Mouse (Mus musculus): ENCODE measurements around the gene Zswim7.

Zswim7 gene

GRCm38 (mm10) chr11:62259214-62259613 lies 22.0 kb downstream of the Zswim7 start:
- no peak for DNase-seq (ENCODE audit: extremely low spot score, low read depth, low spot score)

- DNase-seq (ENCODE audit: extremely low spot score, low read depth, low spot score): no peak
Measured at GRCm38 (mm10) chr11:62253380-62253779, 27.8 kb downstream of the Zswim7 start.

- DNase-seq (ENCODE audit: extremely low spot score, low read depth, low spot score): peak; percentile 66
Measured at GRCm38 (mm10) chr11:62251047-62251446, 30.1 kb downstream of the Zswim7 start.

GRCm38 (mm10) chr11:62249266-62250037 lies 31.7 kb downstream of the Zswim7 start:
- no peak for DNase-seq (ENCODE audit: extremely low spot score, low read depth, low spot score)

- no peak for DNase-seq (ENCODE audit: extremely low spot score, low read depth, low spot score)
Measured at GRCm38 (mm10) chr11:62248401-62249244, 32.6 kb downstream of the Zswim7 start, which contains the start of gene Adora2b. Adora2b (plus strand) TSS chr11:62248984.

GRCm38 (mm10) chr11:62247759-62248400 lies 33.3 kb downstream of the Zswim7 start:
- no peak for DNase-seq (ENCODE audit: extremely low spot score, low read depth, low spot score)

- no peak for DNase-seq (ENCODE audit: extremely low spot score, low read depth, low spot score)
Measured at GRCm38 (mm10) chr11:62244471-62244870, 36.7 kb downstream of the Zswim7 start.

- no peak for DNase-seq (ENCODE audit: extremely low spot score, low read depth, low spot score)
Measured at GRCm38 (mm10) chr11:62243871-62244270, 37.3 kb downstream of the Zswim7 start.

GRCm38 (mm10) chr11:62240631-62241261 lies 40.4 kb downstream of the Zswim7 start:
- no peak for DNase-seq (ENCODE audit: extremely low spot score, low read depth, low spot score)

- no peak for DNase-seq (ENCODE audit: extremely low spot score, low read depth, low spot score)
Measured at GRCm38 (mm10) chr11:62224797-62225196, 56.4 kb downstream of the Zswim7 start.

GRCm38 (mm10) chr11:62223962-62224361 lies 57.2 kb downstream of the Zswim7 start:
- DNase-seq (ENCODE audit: extremely low spot score, low read depth, low spot score): no peak

GRCm38 (mm10) chr11:62223416-62223815 lies 57.8 kb downstream of the Zswim7 start:
- no peak for DNase-seq (ENCODE audit: extremely low spot score, low read depth, low spot score)

GRCm38 (mm10) chr11:62220756-62221510 lies 60.2 kb downstream of the Zswim7 start:
- DNase-seq (ENCODE audit: extremely low spot score, low read depth, low spot score): no peak

GRCm38 (mm10) chr11:62217751-62218150 lies 63.4 kb downstream of the Zswim7 start:
- DNase-seq (ENCODE audit: extremely low spot score, low read depth, low spot score): no peak

All from hindlimb bud, embryonic 11.5 days (tissue).